Mouse (Mus musculus) testis, postnatal 14 days (tissue): ENCODE data around the gene Snrnp200.
"Not testable (repeated sequence)": the region's sequence is repeated elsewhere in the genome, so short reads cannot be mapped to it uniquely, and the experiment has no call there.

Experiments
- DNase-seq: peaks from one replicate; pipeline ENCODE4 v3.0.0; 2021; ENCODE audit warnings: low spot score

Snrnp200 gene

GRCm38 (mm10) chr2:127254604-127255134 is 46.5 kb downstream of the Snrnp200 start:
- DNase-seq, result no peak

- no peak for DNase-seq
Observed at GRCm38 (mm10) chr2:127255294-127255693, 47.1 kb downstream of the Snrnp200 start.

- peak; percentile 64 for DNase-seq
Observed at GRCm38 (mm10) chr2:127259340-127259739, 51.2 kb downstream of the Snrnp200 start.

GRCm38 (mm10) chr2:127262480-127262879 is 54.3 kb downstream of the Snrnp200 start:
- no peak for DNase-seq

GRCm38 (mm10) chr2:127267854-127268253 is 59.7 kb downstream of the Snrnp200 start:
- DNase-seq, result no peak

- DNase-seq, result peak; percentile 99
Observed at GRCm38 (mm10) chr2:127269491-127270299, 61.5 kb downstream of the Snrnp200 start, which contains the start of gene Stard7. TSS of gene Stard7 (plus strand) at chr2:127270218.

GRCm38 (mm10) chr2:127270300-127271041 is 62.3 kb downstream of the Snrnp200 start:
- peak; percentile 88 for DNase-seq

GRCm38 (mm10) chr2:127271042-127271515 is 62.9 kb downstream of the Snrnp200 start:
- no peak for DNase-seq

- DNase-seq, result not testable (repeated sequence)
Observed at GRCm38 (mm10) chr2:127272049-127272448, 63.9 kb downstream of the Snrnp200 start.

GRCm38 (mm10) chr2:127272806-127273205 is 64.6 kb downstream of the Snrnp200 start:
- DNase-seq, result no peak

GRCm38 (mm10) chr2:127274590-127274989 is 66.4 kb downstream of the Snrnp200 start:
- DNase-seq, result no peak

GRCm38 (mm10) chr2:127275551-127276320 is 67.5 kb downstream of the Snrnp200 start:
- DNase-seq, result no peak

GRCm38 (mm10) chr2:127278162-127278561 is 70.0 kb downstream of the Snrnp200 start:
- DNase-seq, result no peak
